Mouse (Mus musculus) liver, adult 2 months (tissue): ENCODE results near the gene Tollip. TPM values are rescaled to one million over a fixed set of nuclear protein-coding genes. Genes with fewer than 3 reads are reported as not detected.

Experiments used
- DNase-seq: peaks from one replicate; pipeline ENCODE4 v3.0.0-alpha.2; 2011; ENCODE audit warnings: low read depth, low spot score; ENCODE audit errors: extremely low read depth
- H3K27ac ChIP-seq: fragments of 200-500 bp; replicated peaks from 2 replicates; pipeline ENCODE4 v1.5.1; 2012; ENCODE audit warnings: low read depth, mild to moderate bottlenecking, control low read depth, inconsistent platforms, low read length; ENCODE audit not compliant: insufficient read depth
- H3K27me3 ChIP-seq: fragments of 200-500 bp; 2 replicates; pipeline ENCODE4 v1.6.1; 2012; ENCODE audit warnings: mild to moderate bottlenecking, moderate library complexity, low read length, inconsistent platforms; ENCODE audit not compliant: control insufficient read depth, insufficient read depth
- H3K36me3 ChIP-seq: fragments of 200-500 bp; 2 replicates; pipeline ENCODE4 v1.6.1; 2012; ENCODE audit warnings: low read length, inconsistent platforms; ENCODE audit not compliant: control insufficient read depth, insufficient read depth
- H3K4me1 ChIP-seq: fragments of 200-500 bp; 2 replicates; pipeline ENCODE4 v1.6.1; 2011; ENCODE audit warnings: low read length; ENCODE audit not compliant: control insufficient read depth, insufficient read depth
- H3K4me3 ChIP-seq: fragments of 200-500 bp; 2 replicates; pipeline ENCODE4 v1.5.1; 2011; ENCODE audit warnings: low read depth, mild to moderate bottlenecking, control low read depth, low read length, moderate library complexity; ENCODE audit not compliant: insufficient read depth
- H3K79me2 ChIP-seq: fragments of 200-500 bp; 2 replicates; pipeline ENCODE4 v1.6.1; 2012; ENCODE audit warnings: inconsistent platforms, mild to moderate bottlenecking, low read length, moderate library complexity; ENCODE audit not compliant: control insufficient read depth, insufficient read depth
- H3K9ac ChIP-seq: fragments of 200-500 bp; 2 replicates; pipeline ENCODE4 v1.6.1; 2012; ENCODE audit warnings: low read depth, mild to moderate bottlenecking, control low read depth, inconsistent platforms, low read length
- CTCF ChIP-seq: fragments of 200-500 bp; IDR thresholded peaks from 2 replicates; pipeline ENCODE4 v1.5.1; 2011; ENCODE audit warnings: low read depth, low read length, control low read depth
- POLR2A ChIP-seq: fragments of 200-500 bp; IDR thresholded peaks from 2 replicates; pipeline ENCODE4 v1.6.1; 2011; ENCODE audit warnings: low read length, control low read depth; ENCODE audit not compliant: insufficient read depth; ENCODE audit errors: extremely low read depth
- WGBS: fragments of 180-500 bp; shearing (Covaris S2); methylation state at CpG from one replicate; pipeline ENCODE4 v1.1.7; 2018; 5-methylcytosine and 5-hydroxymethylcytosine counted together
- polyA plus RNA-seq: library from polyadenylated mRNA; depleted of rRNA; stranded (reverse); fragments of >200 nt; gene quantifications from 2 replicates; pipeline ENCODE4 v1.2.3, GENCODE M21; 2012; rRNA removed
- total RNA-seq: library from RNA; depleted of rRNA; stranded (reverse); fragments of >200 nt; gene quantifications from 2 replicates; pipeline ENCODE4 v1.2.3, GENCODE M21; 2014; rRNA removed

The Tollip gene
- total RNA-seq (25.9 and 32.3 TPM in 2 replicates), polyA plus RNA-seq (48.2 and 51.6 TPM in 2 replicates)

DNA sequence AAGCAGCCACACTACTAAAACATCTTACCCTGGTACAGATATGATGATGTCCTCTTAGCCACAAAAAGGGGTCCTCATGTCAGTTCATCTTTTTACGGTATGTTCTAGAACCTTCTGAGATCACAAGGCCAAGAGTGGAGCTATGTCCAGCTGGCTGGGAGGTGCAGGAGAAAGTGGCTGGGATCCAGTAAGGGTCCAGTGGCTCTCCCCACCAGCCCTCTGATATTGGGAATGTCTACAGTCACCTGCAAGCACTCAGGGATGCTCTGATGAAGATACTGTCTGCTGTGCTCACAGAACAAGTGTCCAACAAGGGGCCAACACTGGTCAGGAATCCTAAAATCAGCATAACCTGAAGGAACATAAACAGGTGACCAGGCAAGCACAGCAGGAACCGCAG lies at the start of gene Tollip:
Gene Tollip, minus strand, starts transcription at position 101 of the 400 bp plus-strand sequence.
- WGBS = 88% methylated on average over 2 of the region's 2 CpGs
- Histone ChIP-seq H3K4me3 (no peak within 1 kb of the TSS), H3K36me3 (no peaks in the 10 kb centered on the region), H3K27me3 (no peaks in the 10 kb centered on the region; the same call in 1 of the 2 replicates), H3K79me2 (no peaks in the 10 kb centered on the region), H3K9ac (no peak within 1 kb of the TSS), H3K27ac (0 out of 2 replicates have a peak within 1 kb of the TSS, but pooled peaks have one; percentile 10), H3K4me1 (peaks cover 6% of the 10 kb centered on the region)
- no peak for DNase-seq
- no peak for TF ChIP-seq POLR2A
- no peak for TF ChIP-seq CTCF

DNA sequence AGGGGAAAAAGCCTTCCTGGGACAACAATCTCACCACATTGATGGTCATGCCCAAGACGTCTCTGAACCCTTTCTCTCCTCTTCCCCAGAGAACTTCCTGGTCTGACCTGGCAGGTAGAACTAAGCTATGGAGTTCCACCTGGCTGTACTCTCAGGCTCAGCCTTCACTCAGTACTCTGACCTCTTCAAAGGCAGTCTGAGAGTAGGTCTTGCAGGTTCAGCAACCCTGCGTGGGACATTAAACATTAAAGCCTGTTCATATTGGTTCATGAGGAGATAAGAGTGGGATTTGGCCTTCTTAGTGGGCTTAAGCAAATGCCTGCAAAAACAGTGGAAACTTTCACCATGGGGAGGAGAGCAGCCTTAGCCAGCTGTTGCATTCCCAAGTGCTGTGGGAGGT lies 48.0 kb upstream of the Tollip start:
- Histone ChIP-seq H3K36me3 (no peaks in the 10 kb centered on the region), H3K79me2 (no peaks in the 10 kb centered on the region), H3K4me3 (no peak overlapping the region), H3K27ac (no peak overlapping the region), H3K9ac (no peak overlapping the region), H3K27me3 (no peaks in the 10 kb centered on the region), H3K4me1 (no peaks in the 10 kb centered on the region)
- 50% methylated on average over 2 of the region's 2 CpGs for WGBS
- DNase-seq = no peak
- no peak for TF ChIP-seq POLR2A
- no peak for TF ChIP-seq CTCF

DNA sequence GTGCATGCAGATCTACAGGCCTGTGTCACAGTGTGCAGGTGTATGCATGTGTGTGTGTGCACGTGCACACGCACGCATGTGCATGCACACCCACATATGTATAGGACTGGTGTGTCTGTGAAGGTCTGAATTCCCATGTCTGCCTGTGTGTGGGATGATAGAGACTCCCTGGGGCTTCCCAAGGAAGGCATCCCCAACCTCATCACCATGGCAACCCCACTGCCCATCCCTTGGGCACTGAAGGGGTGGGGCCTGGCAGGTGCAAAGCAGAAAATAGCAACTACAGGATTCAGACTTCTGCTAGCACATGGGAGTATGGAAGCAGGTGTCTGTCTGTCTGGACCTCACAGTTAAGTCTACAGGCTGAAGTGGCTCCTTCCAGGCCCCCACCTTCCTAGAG lies 44.2 kb upstream of the Tollip start:
- 88% methylated on average over 3 of the region's 3 CpGs for WGBS
- H3K27me3 ChIP-seq = no peaks in the 10 kb centered on the region; the same call in 1 of the 2 replicates
- no peak for TF ChIP-seq POLR2A
- no peak for TF ChIP-seq CTCF
- H3K9ac ChIP-seq = no peak overlapping the region
- H3K4me3 ChIP-seq = no peak overlapping the region
- no peaks in the 10 kb centered on the region for H3K79me2 ChIP-seq
- no peaks in the 10 kb centered on the region for H3K36me3 ChIP-seq
- no peaks in the 10 kb centered on the region for H3K4me1 ChIP-seq
- no peak overlapping the region for H3K27ac ChIP-seq
- DNase-seq = no peak

DNA sequence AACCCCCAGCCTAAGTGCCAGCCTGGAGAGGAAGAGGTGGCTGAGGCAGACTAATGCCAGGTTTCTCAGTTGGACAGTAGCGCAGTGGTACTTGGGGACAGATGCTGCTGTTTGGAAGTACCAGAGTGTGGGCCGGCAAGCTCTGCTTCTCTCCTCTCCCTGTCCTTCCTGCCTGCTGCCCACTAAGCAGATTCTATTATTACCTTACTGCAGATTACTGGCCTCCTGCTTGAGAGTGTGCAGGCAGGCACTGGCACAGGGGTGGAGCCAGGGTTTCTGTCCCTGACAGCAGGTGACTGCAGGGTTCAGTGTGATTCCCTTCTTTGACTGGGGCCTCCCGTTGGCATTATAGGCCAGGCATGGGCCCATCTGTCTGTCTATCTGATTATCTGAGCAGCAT lies 43.2 kb upstream of the Tollip start:
- no peaks in the 10 kb centered on the region for H3K79me2 ChIP-seq
- no peaks in the 10 kb centered on the region for H3K4me1 ChIP-seq
- DNase-seq = no peak
- H3K27ac ChIP-seq = no peak overlapping the region
- WGBS = 86% methylated on average over 3 of the region's 3 CpGs
- no peak overlapping the region for H3K4me3 ChIP-seq
- no peaks in the 10 kb centered on the region for H3K36me3 ChIP-seq
- TF ChIP-seq CTCF = no peak
- no peak for TF ChIP-seq POLR2A
- H3K9ac ChIP-seq = no peak overlapping the region
- no peaks in the 10 kb centered on the region; the same call in 1 of the 2 replicates for H3K27me3 ChIP-seq

DNA sequence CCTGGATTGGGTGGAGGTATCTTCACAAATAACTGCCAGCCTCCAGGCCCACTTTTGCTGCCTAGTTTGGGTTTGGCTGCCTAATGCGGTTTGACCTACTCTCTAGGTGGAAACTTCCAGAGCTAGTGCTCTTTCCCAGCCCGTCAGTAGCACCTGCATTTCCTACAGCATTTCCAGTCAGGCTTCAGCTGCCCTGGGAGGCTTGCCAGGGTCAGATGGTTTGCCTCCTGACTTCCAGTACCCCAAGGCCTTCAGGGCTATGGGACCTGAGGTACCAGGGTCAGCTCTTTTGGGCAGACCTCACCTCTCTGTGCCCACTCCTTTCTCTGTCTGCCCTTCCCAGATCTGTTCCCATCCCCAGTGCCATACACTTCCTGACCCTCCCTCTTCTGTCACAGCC lies 42.6 kb upstream of the Tollip start:
- Histone ChIP-seq H3K4me1 (no peaks in the 10 kb centered on the region), H3K9ac (no peak overlapping the region), H3K4me3 (no peak overlapping the region), H3K36me3 (no peaks in the 10 kb centered on the region), H3K27me3 (no peaks in the 10 kb centered on the region; the same call in 1 of the 2 replicates), H3K27ac (no peak overlapping the region), H3K79me2 (no peaks in the 10 kb centered on the region)
- DNase-seq = no peak
- WGBS = 85% methylated on average over 2 of the region's 2 CpGs
- TF ChIP-seq POLR2A (no peak), CTCF (no peak)

DNA sequence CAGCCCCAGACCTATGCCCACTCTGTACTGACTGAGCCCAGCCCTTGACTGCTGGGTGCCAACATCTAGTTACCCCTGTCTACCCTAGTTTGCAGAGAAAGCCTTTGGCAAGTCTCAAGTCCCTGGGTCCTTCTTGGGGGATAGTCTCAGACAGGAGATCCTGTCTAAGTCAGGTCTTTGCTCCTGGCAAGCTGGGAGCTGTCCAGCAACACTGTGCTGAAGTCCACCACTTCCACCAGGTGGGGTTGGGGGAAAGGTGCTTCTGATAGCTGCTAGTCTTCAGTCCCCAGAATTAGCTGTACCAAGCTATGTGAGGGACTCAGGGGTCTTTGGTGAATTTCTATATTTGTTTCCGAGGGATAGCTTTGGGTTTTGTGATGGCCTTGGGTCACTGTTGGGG lies 40.8 kb upstream of the Tollip start:
- no peak for DNase-seq
- Histone ChIP-seq H3K27ac (no peak overlapping the region), H3K27me3 (no peaks in the 10 kb centered on the region; the same call in 1 of the 2 replicates), H3K79me2 (no peaks in the 10 kb centered on the region), H3K4me1 (no peaks in the 10 kb centered on the region), H3K4me3 (no peak overlapping the region), H3K9ac (no peak overlapping the region), H3K36me3 (no peaks in the 10 kb centered on the region)
- WGBS = 76% methylated on average over 1 of the region's 1 CpGs
- no peak for TF ChIP-seq POLR2A
- TF ChIP-seq CTCF = no peak
